Mouse (Mus musculus) spleen, adult 2 months (tissue): ENCODE measurements around the gene Gm20683. TPM values are rescaled to one million over a fixed set of nuclear protein-coding genes. Genes with fewer than 3 reads are reported as not detected.

Experiments
- DNase-seq, 2 experiments: peaks; one replicate each; pipeline versions ENCODE4 v3.0.0 to v3.0.0-alpha.2; 2012 to 2021; ENCODE audit warnings: low spot score in 2 of 2, low read depth in 1 of 2
- H3K27ac ChIP-seq: fragments of 200-500 bp; 2 replicates; pipeline ENCODE4 v1.5.1; 2012; ENCODE audit warnings: low read length, inconsistent platforms; ENCODE audit not compliant: insufficient read depth
- H3K27me3 ChIP-seq: fragments of 200-500 bp; 2 replicates; pipeline ENCODE4 v1.6.1; 2012; ENCODE audit warnings: mild to moderate bottlenecking, moderate library complexity, low read length, inconsistent platforms; ENCODE audit not compliant: control insufficient read depth, insufficient read depth
- H3K36me3 ChIP-seq: fragments of 200-500 bp; 2 replicates; pipeline ENCODE4 v1.6.1; 2012; ENCODE audit warnings: mild to moderate bottlenecking, low read length, inconsistent platforms; ENCODE audit not compliant: control insufficient read depth, insufficient read depth
- H3K4me1 ChIP-seq: fragments of 200-500 bp; 2 replicates; pipeline ENCODE4 v1.6.1; 2011; ENCODE audit warnings: inconsistent platforms; ENCODE audit not compliant: control insufficient read depth, insufficient read depth, insufficient read length
- H3K4me3 ChIP-seq: fragments of 200-500 bp; 2 replicates; pipeline ENCODE4 v1.5.1; 2011; ENCODE audit warnings: mild to moderate bottlenecking, inconsistent platforms; ENCODE audit not compliant: insufficient read depth, insufficient read length; ENCODE audit errors: extremely low read depth
- CTCF ChIP-seq: fragments of 200-500 bp; IDR thresholded peaks from 2 replicates; pipeline ENCODE4 v1.5.1; 2011; ENCODE audit warnings: mild to moderate bottlenecking, inconsistent platforms; ENCODE audit not compliant: insufficient read depth, insufficient read length, insufficient replicate concordance; ENCODE audit errors: extremely low read depth
- POLR2A ChIP-seq: fragments of 200-500 bp; IDR thresholded peaks from 2 replicates; pipeline ENCODE4 v1.6.1; 2011; ENCODE audit warnings: low read depth, low read length, inconsistent platforms
- WGBS: fragments of 180-500 bp; shearing (Covaris S2); methylation state at CpG from one replicate; pipeline ENCODE4 v1.1.7; 2018; 5-methylcytosine and 5-hydroxymethylcytosine counted together
- polyA plus RNA-seq: library from polyadenylated mRNA; depleted of rRNA; stranded (reverse); fragments of >200 nt; gene quantifications from 2 replicates; pipeline ENCODE4 v1.2.3, GENCODE M21; 2012; rRNA removed

Gm20683 gene
- polyA plus RNA-seq, 1 experiment, result 29.5 TPM

GRCm38 (mm10) chr17:25786781-25787504 lies 54.6 kb downstream of the Gm20683 start:
- peaks cover 7% of the 10 kb centered on the region for H3K36me3 ChIP-seq
- H3K27me3 ChIP-seq, result no peaks in the 10 kb centered on the region
- no peak for DNase-seq
- H3K4me3 ChIP-seq, result no peak overlapping the region
- TF ChIP-seq POLR2A, result no peak
- no peak for TF ChIP-seq CTCF
- 87% methylated on average over 9 of the region's 9 CpGs for WGBS
- no peak overlapping the region for H3K27ac ChIP-seq
- peaks cover 11% of the 10 kb centered on the region for H3K4me1 ChIP-seq

GRCm38 (mm10) chr17:25786280-25786679 lies 55.3 kb downstream of the Gm20683 start, which contains the start of gene Ccdc78:
Gene Ccdc78, plus strand, starts transcription at chr17:25786580.
- Histone ChIP-seq H3K36me3 (peaks cover 13% of the 10 kb centered on the region), H3K4me1 (peaks cover 8% of the 10 kb centered on the region), H3K4me3 (peak within 1 kb of the TSS; percentile 89), H3K27me3 (no peaks in the 10 kb centered on the region), H3K27ac (no peak within 1 kb of the TSS)
- TF ChIP-seq CTCF (no peak), POLR2A (no peak)
- DNase-seq, result no peak
- 89% methylated on average over 3 of the region's 3 CpGs for WGBS

GRCm38 (mm10) chr17:25785281-25785745 lies 56.2 kb downstream of the Gm20683 start, which contains the start of gene Haghl:
Gene Haghl, minus strand, starts transcription at chr17:25785673.
- Histone ChIP-seq H3K4me3 (peak within 1 kb of the TSS; percentile 89), H3K36me3 (peaks cover 19% of the 10 kb centered on the region), H3K27ac (peak within 1 kb of the TSS; percentile 50; the same call in 1 of the 2 replicates), H3K4me1 (peaks cover 6% of the 10 kb centered on the region), H3K27me3 (no peaks in the 10 kb centered on the region)
- DNase-seq, result peak; percentile 87 to 92
- TF ChIP-seq CTCF (no peak), POLR2A (peak; percentile 24)
- WGBS, result under 1% methylated on average over 23 of the region's 23 CpGs

Other genes starting within 250 kb of the Gm20683 start
- gene Gng13, start 124.6 kb downstream of the Gm20683 start, polyA plus RNA-seq, result 0.16 TPM in 1 of 2 replicates, not detected in the other
- 10.6 and 13.0 TPM in 2 replicates for gene Chtf18, start 114.3 kb downstream of the Gm20683 start, polyA plus RNA-seq
- gene Rpusd1, start 114.1 kb downstream of the Gm20683 start, polyA plus RNA-seq, result 25.9 and 37.9 TPM in 2 replicates
- 0.09 and 0.13 TPM in 2 replicates for gene Mslnl, start 105.7 kb downstream of the Gm20683 start, polyA plus RNA-seq
- 3.1 and 6.8 TPM in 2 replicates for gene Msln, start 87.4 kb downstream of the Gm20683 start, polyA plus RNA-seq
- gene Narfl, start 68.0 kb downstream of the Gm20683 start, polyA plus RNA-seq, result 18.6 and 20.7 TPM in 2 replicates
- 37.9 and 49.4 TPM in 2 replicates for gene Haghl, start 56.1 kb downstream of the Gm20683 start, polyA plus RNA-seq
- 0.08 TPM in 1 of 2 replicates, not detected in the other for gene Ccdc78, start 55.2 kb downstream of the Gm20683 start, polyA plus RNA-seq
- gene Fam173a, start 48.9 kb downstream of the Gm20683 start, polyA plus RNA-seq, result 96.7 and 113 TPM in 2 replicates
- 1.1 TPM in 1 of 2 replicates, not detected in the other for gene AC134908.4, start 46.1 kb downstream of the Gm20683 start, polyA plus RNA-seq
- gene Metrn, start 44.6 kb downstream of the Gm20683 start, polyA plus RNA-seq, result 37.6 and 61.5 TPM in 2 replicates
- 1.2 and 1.4 TPM in 2 replicates for gene Fbxl16, start 32.7 kb downstream of the Gm20683 start, polyA plus RNA-seq
- 33.6 and 38.6 TPM in 2 replicates for gene Wdr24, start 18.1 kb downstream of the Gm20683 start, polyA plus RNA-seq
- 30.9 and 31.3 TPM in 2 replicates for gene Jmjd8, start 12.9 kb downstream of the Gm20683 start, polyA plus RNA-seq
- 85.4 and 104 TPM in 2 replicates for gene Stub1, start 8.4 kb downstream of the Gm20683 start, polyA plus RNA-seq
- gene Rhbdl1, start 4.5 kb downstream of the Gm20683 start, polyA plus RNA-seq, result 5.5 and 7.3 TPM in 2 replicates
- gene Rhot2, start 3.1 kb upstream of the Gm20683 start, polyA plus RNA-seq, result 62.1 and 77.0 TPM in 2 replicates
- 34.5 and 45.0 TPM in 2 replicates for gene Wdr90, start 19.7 kb upstream of the Gm20683 start, polyA plus RNA-seq
- 17.3 and 21.7 TPM in 2 replicates for gene Mcrip2, start 27.0 kb upstream of the Gm20683 start, polyA plus RNA-seq
- 53.6 and 81.2 TPM in 2 replicates for gene Mettl26, start 33.3 kb upstream of the Gm20683 start, polyA plus RNA-seq
- gene Wfikkn1, start 39.1 kb upstream of the Gm20683 start, polyA plus RNA-seq, result 0.74 and 0.99 TPM in 2 replicates
- 26.8 and 31.6 TPM in 2 replicates for gene Rab40c, start 78.0 kb upstream of the Gm20683 start, polyA plus RNA-seq
- gene Pigq, start 103.2 kb upstream of the Gm20683 start, polyA plus RNA-seq, result 203 and 239 TPM in 2 replicates
- gene Nhlrc4, start 103.2 kb upstream of the Gm20683 start, polyA plus RNA-seq, result 4.3 and 4.7 TPM in 2 replicates
- gene A930017K11Rik, start 110.8 kb upstream of the Gm20683 start, polyA plus RNA-seq, result not detected in 2 replicates
- gene Capn15, start 144.0 kb upstream of the Gm20683 start, polyA plus RNA-seq, result 35.0 and 45.9 TPM in 2 replicates
- 13.3 and 13.6 TPM in 2 replicates for gene Rab11fip3, start 227.8 kb upstream of the Gm20683 start, polyA plus RNA-seq
- 5.7 and 5.8 TPM in 2 replicates for gene Decr2, start 248.6 kb upstream of the Gm20683 start, polyA plus RNA-seq